Comparison of ENCODE assay signal across 9 mouse cellular contexts in genomic region chr6:122595637-122596036, GRCm38 (mm10). TPM values are rescaled to one million over a fixed set of nuclear protein-coding genes. Genes with fewer than 3 reads are reported as not detected.
DNase-seq lines count a peak whose midpoint lies in the region; ATAC-seq and TF ChIP-seq lines count a peak whose summit lies in the region.
"Had no signal": no experiment of that assay in that cellular context is flagged by ENCODE, and none has a peak within 500 bp of the region (broad histone marks: within the 10 kb centered on the region; RNA-seq: fewer than 3 reads in every experiment).

No protein-coding gene starts in this region.

- H3K79me2 ChIP-seq in CH12.LX (replicated peaks; ENCODE audit: control insufficient read depth, extremely low read depth, insufficient read depth, poor library complexity, severe bottlenecking), result peaks cover 44% of the 10 kb centered on the region
- H3K79me2 ChIP-seq in macrophage (ENCODE audit: inconsistent target), result peaks cover 100% of the 10 kb centered on the region

- H3K4me1 ChIP-seq in CH12.LX (ENCODE audit: control insufficient read depth in 1 of 2, insufficient read depth in 2 of 2), result peaks cover 3 to 56% of the 10 kb centered on the region in 2 experiments

- intact Hi-C loops in heart, postnatal 36 days (cut with DNase I), result loop anchor here (1.0 kb wide), 1 partner anchor 38 kb away; no protein-coding TSS in a partner anchor

- no peak for TF ChIP-seq EP300 in CH12.LX (IDR thresholded peaks at IDR 0.05; ENCODE audit: low read length)

- ATAC-seq in common myeloid progenitor, adult 5-6 weeks (replicated peaks; ENCODE audit: low read depth, poor library complexity, severe bottlenecking), result peak; percentile 73

- TF ChIP-seq POLR2A in CH12.LX (IDR thresholded peaks at IDR 0.05; ENCODE audit: low read depth, low read length), result no peak

- TF ChIP-seq RAD21 in CH12.LX (IDR thresholded peaks at IDR 0.05; ENCODE audit: low read depth, low read length), result peak; percentile 54

- H3K4me3 ChIP-seq in CH12.LX (replicated peaks in 1 of 3; ENCODE audit: low read depth in 2 of 3, low read length in 2 of 3, poor library complexity in 1 of 3) (no peak overlapping the region), macrophage (ENCODE audit: inconsistent target) (peak overlapping the region; percentile 77; the same call in 1 of the 2 replicates)

- no peak overlapping the region for H3K27ac ChIP-seq in CH12.LX (ENCODE audit: insufficient read depth, low read depth)
- peak overlapping the region; percentile 99 for H3K27ac ChIP-seq in macrophage

- in situ Hi-C loops in CH12.LX (cut with MboI; ENCODE audit: low pct_ligation_motif_present, low pct_unique_long_range_greater_than_20kb, low sequenced_read_pairs), result no loop called here

- H3K27me3 ChIP-seq in CH12.LX (replicated peaks), result no peaks in the 10 kb centered on the region

- 48% methylated on average over 7 of the region's 7 CpGs for WGBS in macrophage (ENCODE audit: missing documents)

- H3K36me3 ChIP-seq in CH12.LX (replicated peaks in 1 of 2; ENCODE audit: control insufficient read depth in 1 of 2, insufficient read depth in 1 of 2, low read length in 1 of 2) (peaks cover 59 to 79% of the 10 kb centered on the region in 2 experiments), macrophage (ENCODE audit: inconsistent target) (peaks cover 42% of the 10 kb centered on the region)

- dilution Hi-C loops in CH12.LX (cut with MboI; ENCODE audit: extremely low pct_ligation_motif_present, extremely low pct_unique_long_range_greater_than_20kb, low sequenced_read_pairs), result no loop called here

- H3K9ac ChIP-seq in CH12.LX (ENCODE audit: insufficient read depth, low read depth), result no peak overlapping the region

- peak; percentile 44 for DNase-seq in heart, adult 8-10 months (ENCODE audit: low spot score)
- DNase-seq in heart, postnatal 36 days, result no peak
- peak; percentile 37 for DNase-seq in CH12.LX (ENCODE audit: extremely low read depth)
- DNase-seq in kidney, adult 9 months, result peak; percentile 65
- peak; percentile 15 for DNase-seq in yolk sac, embryonic 10.5 days (ENCODE audit: low spot score)
- DNase-seq in urinary bladder, postnatal 4 days (ENCODE audit: low spot score in 2 of 2), result no peak

- H3K4me2 ChIP-seq in CH12.LX (ENCODE audit: insufficient read depth, low read depth, poor library complexity, severe bottlenecking), result no peak overlapping the region

- TF ChIP-seq CTCF in CH12.LX (conservative IDR thresholded peaks at IDR 0.05 in 1 of 2, IDR thresholded peaks at IDR 0.05 in 1 of 2; ENCODE audit: low read depth in 2 of 2, low read length in 2 of 2), result peak; percentile 8 to 64; a peak in 2 of 4 replicates

- H3K9me3 ChIP-seq in CH12.LX (replicated peaks; ENCODE audit: low read length), result peaks cover 10% of the 10 kb centered on the region

TF ChIP-seq in CH12.LX, 34 proteins besides CTCF, POLR2A, EP300 and RAD21:
- TF ChIP-seq SIN3A (IDR thresholded peaks at IDR 0.05; ENCODE audit: low read length) (no peak), SMC3 (IDR thresholded peaks at IDR 0.05; ENCODE audit: low read depth, low read length) (peak; percentile 61)

RNA-seq across cellular contexts. Expression of gene Apobec1, which starts 6.6 kb away (rescaled TPM):
- total RNA-seq in heart, adult 8-10 months (2022), result 1 to 10 TPM; 1.7 to 5.5 (median 4.9) TPM
- 1 to 10 TPM; 6.3 to 8.0 TPM for total RNA-seq in heart, postnatal 36 days (2021)
- total RNA-seq in CH12.LX (2012; rRNA removed) (32.2 and 39.6 TPM in 2 replicates), CH12.LX (2014; rRNA removed) (42.6 and 46.2 TPM in 2 replicates)
- polyA plus RNA-seq in CH12.LX (2012; ENCODE audit: insufficient read length, low read depth) (34.4 and 41.9 TPM in 2 replicates), macrophage (2018) (444 to 687 TPM (median 596 TPM) in 3 replicates)
- total RNA-seq in common myeloid progenitor, adult 5-6 weeks (2017), result 13.3 and 14.2 TPM in 2 replicates
- total RNA-seq in macrophage (2018; cell fraction: chromatin; rRNA removed), result 1,000 to 10,000 TPM in 17 of 26 experiments, 100 to 1,000 TPM in 9; 315 to 2,085 (median 1,261) TPM
- 100 to 1,000 TPM; 233 to 622 (median 484) TPM for total RNA-seq in macrophage (2018; cell fraction: cytosol; rRNA removed)
- total RNA-seq in macrophage (2018; cell fraction: nucleus; rRNA removed), result 1,000 to 10,000 TPM in 12 of 26 experiments, 100 to 1,000 TPM in 14; 360 to 1,596 (median 951) TPM

RNA-seq across cellular contexts. Expression of gene Gdf3, which starts 14.2 kb away (rescaled TPM):
- not detected for total RNA-seq in heart, adult 8-10 months (2022)
- not detected for total RNA-seq in heart, postnatal 36 days (2021)
- not detected in 2 replicates for total RNA-seq in CH12.LX (2012; rRNA removed)
- not detected in 2 replicates for total RNA-seq in CH12.LX (2014; rRNA removed)
- polyA plus RNA-seq in CH12.LX (2012; ENCODE audit: insufficient read length, low read depth), result not detected in 2 replicates
- total RNA-seq in common myeloid progenitor, adult 5-6 weeks (2017), result 4.1 and 5.6 TPM in 2 replicates
- 10 to 100 TPM in 2 of 26 experiments, 1 to 10 TPM in 24; 1.8 to 12.0 (median 4.9) TPM for total RNA-seq in macrophage (2018; cell fraction: chromatin; rRNA removed)
- 10 to 100 TPM; 10.5 to 25.7 (median 18.3) TPM for total RNA-seq in macrophage (2018; cell fraction: cytosol; rRNA removed)
- 10 to 100 TPM in 25 of 26 experiments, 1 to 10 TPM in 1; 5.4 to 27.0 (median 20.6) TPM for total RNA-seq in macrophage (2018; cell fraction: nucleus; rRNA removed)
- polyA plus RNA-seq in macrophage (2018), result 23.1 to 29.1 TPM (median 26.4 TPM) in 3 replicates
- total RNA-seq: layer of hippocampus, adult 18-20 months had no signal

RNA-seq across cellular contexts. Expression of gene Dppa3, which starts 30.6 kb away (rescaled TPM):
- total RNA-seq in heart, adult 8-10 months (2022), result not detected
- total RNA-seq in heart, postnatal 36 days (2021), result not detected
- total RNA-seq in CH12.LX (2012; rRNA removed) (not detected in 2 replicates), CH12.LX (2014; rRNA removed) (not detected in 2 replicates)
- polyA plus RNA-seq in CH12.LX (2012; ENCODE audit: insufficient read length, low read depth) (not detected in 2 replicates), macrophage (2018) (1.3 to 3.4 TPM (median 1.4 TPM) in 3 replicates)
- total RNA-seq in common myeloid progenitor, adult 5-6 weeks (2017), result not detected in 2 replicates
- 1 to 10 TPM in 6 of 26 experiments, not detected in 20; 1.1 to 3.8 (median 1.5) TPM for total RNA-seq in macrophage (2018; cell fraction: chromatin; rRNA removed)
- total RNA-seq in macrophage (2018; cell fraction: cytosol; rRNA removed), result 1 to 10 TPM in 5 of 26 experiments, under 1 TPM in 20, not detected in 1; 0.29 to 1.3 (median 0.58) TPM
- total RNA-seq in macrophage (2018; cell fraction: nucleus; rRNA removed), result 1 to 10 TPM in 15 of 26 experiments, under 1 TPM in 2, not detected in 9; 0.86 to 5.5 (median 1.8) TPM
- total RNA-seq: layer of hippocampus, adult 18-20 months had no signal

RNA-seq across cellular contexts. Expression of gene Aicda, which starts 42.0 kb away (rescaled TPM):
- not detected for total RNA-seq in heart, adult 8-10 months (2022)
- total RNA-seq in heart, postnatal 36 days (2021), result not detected
- 5.4 and 6.4 TPM in 2 replicates for total RNA-seq in CH12.LX (2012; rRNA removed)
- total RNA-seq in CH12.LX (2014; rRNA removed), result 41.1 TPM in 2 replicates
- polyA plus RNA-seq in CH12.LX (2012; ENCODE audit: insufficient read length, low read depth), result 33.3 and 36.6 TPM in 2 replicates
- not detected in 2 replicates for total RNA-seq in common myeloid progenitor, adult 5-6 weeks (2017)
- total RNA-seq in macrophage (2018; cell fraction: chromatin; rRNA removed), result not detected
- under 1 TPM in 8 of 26 experiments, not detected in 18; 0.05 to 0.13 (median 0.09) TPM for total RNA-seq in macrophage (2018; cell fraction: cytosol; rRNA removed)
- not detected for total RNA-seq in macrophage (2018; cell fraction: nucleus; rRNA removed)
- polyA plus RNA-seq in macrophage (2018), result 0.13 TPM in 1 of 3 replicates, not detected in the others
- total RNA-seq: layer of hippocampus, adult 18-20 months had no signal

Comparison
In these comparisons a context has a peak if more than half of its experiments do, and no peak if none do; other contexts are left out.
1. DNase-seq: peak in heart, adult 8-10 months (single experiment), CH12.LX (single experiment), kidney, adult 9 months (single experiment) and yolk sac, embryonic 10.5 days (single experiment); none in heart, postnatal 36 days (0 of 2) and urinary bladder, postnatal 4 days (0 of 2).